Mouse (Mus musculus) forebrain, embryonic 16.5 days (tissue): ENCODE measurements at regions not wholly inside any gene's neighbourhood (a gene's known extent, or its start where the extent isn't known, plus 50 kb on each side); places are given as distances from the start of the nearest gene placed in this dataset.
A peak's percentile ranks its signal among the peaks of the same experiment; 100 is the strongest.

ENCODE experiments used
- ATAC-seq: fragments of 200-750 bp; cut with Nextera tagmentation; 2 replicates; pipeline ENCODE4 v1.8.0; 2017; ENCODE audit warnings: mild to moderate bottlenecking, moderate library complexity
- H3K27ac ChIP-seq: fragments of 300-500 bp; sonication (generic); 2 replicates; pipeline ENCODE4 v1.5.1; 2014; ENCODE audit warnings: low read length, control low read depth
- H3K27me3 ChIP-seq: fragments of 300-500 bp; sonication (generic); replicated peaks from 2 replicates; pipeline ENCODE4 v1.6.1; 2014; ENCODE audit warnings: low read length; ENCODE audit not compliant: control insufficient read depth, insufficient read depth
- H3K36me3 ChIP-seq: fragments of 300-500 bp; sonication (generic); 2 replicates; pipeline ENCODE4 v1.6.1; 2014; ENCODE audit not compliant: control insufficient read depth, insufficient read depth
- H3K4me1 ChIP-seq: fragments of 300-500 bp; sonication (generic); replicated peaks from 2 replicates; pipeline ENCODE4 v1.6.1; 2014; ENCODE audit warnings: low read length; ENCODE audit not compliant: control insufficient read depth, insufficient read depth
- H3K4me2 ChIP-seq: fragments of 300-500 bp; sonication (generic); 2 replicates; pipeline ENCODE4 v1.6.1; 2014; ENCODE audit warnings: mild to moderate bottlenecking, low read length, control low read depth
- H3K4me3 ChIP-seq: fragments of 300-500 bp; sonication (generic); replicated peaks from 2 replicates; pipeline ENCODE4 v1.5.1; 2014; ENCODE audit warnings: mild to moderate bottlenecking, low read length, control low read depth
- H3K9ac ChIP-seq: fragments of 300-500 bp; sonication (generic); replicated peaks from 2 replicates; pipeline ENCODE4 v1.6.1; 2014; ENCODE audit warnings: low read depth, low read length, control low read depth
- H3K9me3 ChIP-seq: fragments of 300-500 bp; sonication (generic); 2 replicates; pipeline ENCODE4 v1.6.1; 2016; ENCODE audit warnings: low read length; ENCODE audit not compliant: control insufficient read depth
- WGBS: fragments of 180-500 bp; shearing (Covaris S2); extraction: QIAGEN DNeasy Blood & Tissue Kit; methylation state at CpG from one replicate; pipeline ENCODE4 v1.1.7; 2014; 5-methylcytosine and 5-hydroxymethylcytosine counted together

DNA sequence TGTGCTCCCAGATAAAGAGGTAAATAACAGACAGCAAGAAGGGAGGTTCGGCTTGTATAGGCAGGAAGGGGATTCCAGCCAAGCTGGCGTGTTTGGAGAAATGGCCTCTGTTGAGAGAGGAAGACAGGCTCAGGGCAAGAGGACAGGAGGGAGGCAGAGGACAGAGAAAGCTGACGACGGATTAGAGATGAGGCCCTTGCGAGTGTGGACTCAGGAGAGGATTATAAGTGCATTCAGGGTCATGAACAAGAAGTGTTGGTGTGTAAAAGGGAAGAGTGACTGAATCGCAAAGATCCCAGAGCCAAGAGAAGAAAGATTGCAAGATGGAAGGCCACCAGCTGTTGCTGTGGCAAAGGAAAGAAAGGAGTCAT lies 133.7 kb upstream of the Rad23b start:
- Histone ChIP-seq H3K4me2 (no peak overlapping the region), H3K27ac (no peak overlapping the region), H3K9ac (no peak overlapping the region), H3K9me3 (no peaks in the 10 kb centered on the region), H3K27me3 (no peaks in the 10 kb centered on the region), H3K4me1 (peaks cover 2% of the 10 kb centered on the region), H3K4me3 (no peak overlapping the region), H3K36me3 (no peaks in the 10 kb centered on the region)
- WGBS: 28% methylated on average over 6 of the region's 6 CpGs
- no peak for ATAC-seq

DNA sequence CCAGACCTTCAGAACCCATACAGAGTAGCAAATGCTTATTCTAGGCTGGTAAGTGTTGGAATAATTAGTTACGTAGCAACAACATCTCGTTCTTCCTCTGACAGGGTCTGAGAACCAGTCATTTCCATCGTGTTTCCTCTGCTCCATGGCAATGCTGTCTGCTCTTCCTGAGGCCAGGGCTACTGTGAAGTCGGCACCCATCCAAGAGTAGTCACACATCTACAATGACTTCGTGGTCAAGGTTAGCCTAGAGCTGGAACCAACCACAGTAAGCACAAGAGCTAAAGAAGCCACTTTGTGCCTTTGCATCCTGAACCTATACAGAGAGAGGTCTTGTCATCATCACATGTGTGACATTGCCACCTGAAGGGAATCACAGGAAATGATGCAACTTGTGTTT lies 124.1 kb upstream of the Rad23b start:
- H3K9ac ChIP-seq: no peak overlapping the region
- no peaks in the 10 kb centered on the region for H3K9me3 ChIP-seq
- no peaks in the 10 kb centered on the region for H3K4me1 ChIP-seq
- H3K4me3 ChIP-seq: no peak overlapping the region
- no peak overlapping the region for H3K4me2 ChIP-seq
- 87% methylated on average over 5 of the region's 5 CpGs for WGBS
- ATAC-seq: no peak
- H3K27me3 ChIP-seq: no peaks in the 10 kb centered on the region
- H3K27ac ChIP-seq: no peak overlapping the region
- no peaks in the 10 kb centered on the region for H3K36me3 ChIP-seq

GRCm38 (mm10) chr4:55227394-55227793 lies 122.4 kb upstream of the Rad23b start:
- Histone ChIP-seq H3K27me3 (no peaks in the 10 kb centered on the region), H3K9ac (no peak overlapping the region), H3K36me3 (no peaks in the 10 kb centered on the region), H3K9me3 (no peaks in the 10 kb centered on the region), H3K4me3 (no peak overlapping the region), H3K4me1 (no peaks in the 10 kb centered on the region), H3K27ac (no peak overlapping the region), H3K4me2 (no peak overlapping the region)
- WGBS: 44% methylated on average over 3 of the region's 3 CpGs
- no peak for ATAC-seq

DNA sequence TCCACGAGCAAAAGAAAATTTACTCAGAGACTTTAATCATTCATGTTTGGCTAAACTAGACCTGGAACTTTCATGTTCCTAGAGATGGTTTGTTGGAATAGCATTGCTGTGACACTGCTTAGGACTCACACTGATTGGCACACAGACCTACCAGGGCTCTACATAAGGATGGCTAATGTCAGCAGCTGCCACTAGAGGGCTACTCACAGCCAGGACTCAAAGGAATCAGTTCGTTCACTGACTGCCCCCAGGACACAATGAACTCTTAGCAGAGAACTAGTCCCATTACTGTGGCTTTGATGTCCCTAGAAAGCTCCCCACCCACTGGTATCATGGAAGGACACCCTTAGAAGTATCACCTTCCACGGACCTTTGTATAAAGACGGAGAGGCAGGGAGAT lies 118.3 kb upstream of the Rad23b start:
- no peak for ATAC-seq
- no peaks in the 10 kb centered on the region for H3K27me3 ChIP-seq
- no peak overlapping the region for H3K4me2 ChIP-seq
- H3K4me1 ChIP-seq: no peaks in the 10 kb centered on the region
- H3K36me3 ChIP-seq: no peaks in the 10 kb centered on the region
- no peak overlapping the region for H3K9ac ChIP-seq
- no peak overlapping the region for H3K27ac ChIP-seq
- H3K9me3 ChIP-seq: no peaks in the 10 kb centered on the region; the same call in 1 of the 2 replicates
- no peak overlapping the region for H3K4me3 ChIP-seq
- 32% methylated on average over 4 of the region's 4 CpGs for WGBS

- WGBS: 16% methylated on average over 6 of the region's 6 CpGs
- no peak for ATAC-seq
- Histone ChIP-seq H3K27me3 (no peaks in the 10 kb centered on the region), H3K9me3 (no peaks in the 10 kb centered on the region; the same call in 1 of the 2 replicates), H3K4me1 (no peaks in the 10 kb centered on the region), H3K4me2 (no peak overlapping the region), H3K36me3 (no peaks in the 10 kb centered on the region), H3K27ac (no peak overlapping the region), H3K4me3 (no peak overlapping the region), H3K9ac (no peak overlapping the region)
These were observed 112.0 kb upstream of the Rad23b start for GRCm38 (mm10) chr4:55237856-55238255.

GRCm38 (mm10) chr4:55240450-55240849 lies 109.4 kb upstream of the Rad23b start:
- WGBS: 2% methylated on average over 7 of the region's 7 CpGs
- Histone ChIP-seq H3K9me3 (no peaks in the 10 kb centered on the region), H3K4me1 (no peaks in the 10 kb centered on the region), H3K27me3 (no peaks in the 10 kb centered on the region), H3K27ac (no peak overlapping the region), H3K4me3 (no peak overlapping the region), H3K9ac (no peak overlapping the region), H3K4me2 (no peak overlapping the region), H3K36me3 (no peaks in the 10 kb centered on the region)
- ATAC-seq: peak; percentile 71

DNA sequence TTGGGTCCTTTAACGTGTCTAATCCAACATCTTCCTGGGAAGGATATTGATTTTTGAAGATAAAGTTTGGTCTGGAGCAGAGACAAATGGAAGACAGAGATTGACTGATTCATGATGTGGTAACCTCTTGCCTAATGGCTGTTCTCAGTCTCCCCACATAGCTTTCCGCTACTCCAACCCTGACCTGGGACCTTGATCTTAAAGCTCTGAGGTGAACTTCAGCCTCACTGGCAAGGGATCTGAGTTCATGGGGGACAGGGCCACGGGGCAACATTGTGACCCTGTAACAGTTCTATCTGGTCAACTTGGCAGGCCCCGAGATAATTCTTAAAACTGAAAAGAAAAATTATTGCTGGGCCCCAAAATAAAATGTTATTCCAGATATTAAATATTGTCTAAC lies 107.5 kb upstream of the Rad23b start:
- Histone ChIP-seq H3K4me2 (no peak overlapping the region), H3K4me3 (no peak overlapping the region), H3K36me3 (no peaks in the 10 kb centered on the region), H3K27ac (no peak overlapping the region), H3K27me3 (no peaks in the 10 kb centered on the region), H3K9ac (no peak overlapping the region), H3K9me3 (no peaks in the 10 kb centered on the region), H3K4me1 (no peaks in the 10 kb centered on the region)
- ATAC-seq: no peak
- 89% methylated on average over 4 of the region's 4 CpGs for WGBS

DNA sequence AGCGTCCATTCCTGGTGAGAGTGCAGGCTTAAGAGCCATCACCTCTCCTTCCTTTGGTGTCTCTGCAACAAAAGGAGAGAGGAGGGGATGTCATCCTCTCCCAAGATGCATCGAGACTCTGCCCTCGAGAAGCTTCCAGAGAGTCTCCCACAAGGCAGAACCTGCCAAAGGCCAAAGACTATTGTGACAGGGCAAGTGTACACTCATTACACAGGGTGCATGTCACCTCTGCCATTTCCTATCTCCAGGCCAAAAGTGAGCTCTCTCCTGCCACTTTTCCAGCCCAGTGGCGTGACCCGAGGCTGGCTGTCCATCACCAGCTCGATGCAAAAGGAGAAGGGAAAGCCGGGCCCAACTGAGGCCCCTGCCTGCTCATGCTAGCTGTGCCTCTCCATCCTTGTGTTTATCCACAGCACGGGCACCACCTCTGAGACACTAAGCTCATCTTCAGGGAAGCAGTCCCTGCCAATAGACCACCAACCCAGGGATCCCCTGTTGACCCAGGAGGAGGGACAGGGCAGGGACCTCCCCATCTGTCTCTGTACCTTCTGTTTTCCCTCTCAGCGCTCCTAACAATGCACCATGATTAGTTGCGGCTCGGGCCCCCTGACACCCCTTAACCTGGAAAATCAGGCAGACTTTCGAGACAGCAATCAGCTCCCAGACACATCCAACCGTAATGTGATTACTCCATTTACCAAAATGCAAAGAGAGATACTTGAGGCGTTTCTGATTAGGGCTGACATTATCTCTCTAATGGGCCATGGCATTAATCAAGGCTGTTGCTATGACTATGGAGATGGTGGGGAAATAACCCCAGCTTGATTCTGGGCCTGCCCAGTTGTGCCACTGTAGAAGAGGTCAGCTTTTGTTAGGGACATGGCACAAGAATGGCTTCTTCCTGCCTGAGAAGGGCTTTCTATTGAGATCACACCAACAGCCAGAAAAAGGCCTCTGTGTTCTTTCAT lies 106.5 kb upstream of the Rad23b start:
- Histone ChIP-seq H3K27ac (no peak overlapping the region), H3K4me1 (0 out of 2 replicates have a peak, but pooled peaks cover 3% of the 10 kb centered on the region), H3K9ac (no peak overlapping the region), H3K4me2 (no peak overlapping the region), H3K27me3 (no peaks in the 10 kb centered on the region), H3K4me3 (no peak overlapping the region), H3K9me3 (no peaks in the 10 kb centered on the region), H3K36me3 (no peaks in the 10 kb centered on the region)
- no peak for ATAC-seq
- WGBS: 61% methylated on average over 14 of the region's 14 CpGs

DNA sequence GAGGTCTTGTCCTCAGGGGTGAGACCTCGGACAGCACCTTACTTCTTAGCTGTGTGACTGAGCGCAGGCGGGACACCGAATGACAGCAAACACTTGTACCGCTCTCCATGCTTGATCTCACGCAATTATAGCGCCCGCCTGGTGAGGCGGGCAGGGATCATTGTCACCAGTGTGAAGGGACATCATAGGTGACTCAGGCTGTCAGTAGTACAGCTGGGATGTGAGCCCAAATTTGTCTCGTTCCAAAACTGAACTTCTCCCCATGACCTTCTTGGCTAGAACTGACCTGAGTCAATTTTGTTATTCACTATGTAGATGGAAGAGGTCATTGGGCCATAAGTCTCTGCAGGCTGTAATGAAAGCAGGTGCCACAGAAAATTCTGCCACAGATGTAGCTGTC lies 104.1 kb upstream of the Rad23b start:
- WGBS: 84% methylated on average over 10 of the region's 10 CpGs

More for the DNA sequence above, 104.1 kb upstream of the Rad23b start:
- Histone ChIP-seq H3K9ac (no peak overlapping the region), H3K4me2 (no peak overlapping the region), H3K4me1 (0 out of 2 replicates have a peak, but pooled peaks cover 3% of the 10 kb centered on the region), H3K4me3 (no peak overlapping the region), H3K36me3 (no peaks in the 10 kb centered on the region), H3K27ac (no peak overlapping the region), H3K9me3 (no peaks in the 10 kb centered on the region), H3K27me3 (no peaks in the 10 kb centered on the region)
- ATAC-seq: no peak
